Mouse (Mus musculus) MN1 (cell line): ENCODE measurements at regions not wholly inside any gene's neighbourhood (a gene's known extent, or its start where the extent isn't known, plus 50 kb on each side); places are given as distances from the start of the nearest gene placed in this dataset.

ENCODE experiments used
- DNase-seq: peaks from one replicate; pipeline ENCODE4 v3.0.0-alpha.2; 2016; ENCODE audit warnings: low spot score

- no peak for DNase-seq
These were observed 294.1 kb downstream of the Mex3b start for GRCm38 (mm10) chr7:83161226-83161625.

GRCm38 (mm10) chr7:83162868-83163267, 295.7 kb downstream of the Mex3b start:
- no peak for DNase-seq

GRCm38 (mm10) chr7:83179403-83179802, 312.3 kb downstream of the Mex3b start:
- DNase-seq = no peak

GRCm38 (mm10) chr7:83186341-83186740, 319.2 kb downstream of the Mex3b start:
- no peak for DNase-seq

GRCm38 (mm10) chr7:83195896-83196537, 328.9 kb downstream of the Mex3b start:
- no peak for DNase-seq

- DNase-seq = no peak
These were observed 330.4 kb downstream of the Mex3b start for GRCm38 (mm10) chr7:83197490-83197889.

- no peak for DNase-seq
These were observed 334.1 kb downstream of the Mex3b start for GRCm38 (mm10) chr7:83201126-83201686.

- peak; percentile 49 for DNase-seq
These were observed 334.8 kb downstream of the Mex3b start for GRCm38 (mm10) chr7:83201768-83202493.

- DNase-seq = no peak
These were observed 336.3 kb downstream of the Mex3b start for GRCm38 (mm10) chr7:83203311-83204012.

GRCm38 (mm10) chr7:83204013-83204365, 336.9 kb downstream of the Mex3b start:
- DNase-seq = no peak

GRCm38 (mm10) chr7:83204701-83205100, 337.6 kb downstream of the Mex3b start:
- DNase-seq = no peak

- DNase-seq = no peak
These were observed 339.9 kb downstream of the Mex3b start for GRCm38 (mm10) chr7:83206999-83207398.

- DNase-seq = no peak
These were observed 344.5 kb downstream of the Mex3b start for GRCm38 (mm10) chr7:83211611-83212010.

- no peak for DNase-seq
These were observed 355.0 kb downstream of the Mex3b start for GRCm38 (mm10) chr7:83222029-83222722.

- no peak for DNase-seq
These were observed 357.2 kb upstream of the Tmc3 start for GRCm38 (mm10) chr7:83227262-83228108.

GRCm38 (mm10) chr7:83230496-83231325, 354.0 kb upstream of the Tmc3 start:
- peak; percentile 14 for DNase-seq

GRCm38 (mm10) chr7:83235659-83236058, 349.1 kb upstream of the Tmc3 start:
- DNase-seq = no peak

GRCm38 (mm10) chr7:83237336-83237735, 347.4 kb upstream of the Tmc3 start:
- DNase-seq = no peak

- DNase-seq = no peak
These were observed 346.6 kb upstream of the Tmc3 start for GRCm38 (mm10) chr7:83238091-83238490.

- no peak for DNase-seq
These were observed 342.5 kb upstream of the Tmc3 start for GRCm38 (mm10) chr7:83242233-83242632.
